Mouse (Mus musculus): ENCODE data around the gene Ralgps1.
"Not testable (repeated sequence)": the region's sequence is repeated elsewhere in the genome, so short reads cannot be mapped to it uniquely, and the experiment has no call there.

Gene Ralgps1

DNA sequence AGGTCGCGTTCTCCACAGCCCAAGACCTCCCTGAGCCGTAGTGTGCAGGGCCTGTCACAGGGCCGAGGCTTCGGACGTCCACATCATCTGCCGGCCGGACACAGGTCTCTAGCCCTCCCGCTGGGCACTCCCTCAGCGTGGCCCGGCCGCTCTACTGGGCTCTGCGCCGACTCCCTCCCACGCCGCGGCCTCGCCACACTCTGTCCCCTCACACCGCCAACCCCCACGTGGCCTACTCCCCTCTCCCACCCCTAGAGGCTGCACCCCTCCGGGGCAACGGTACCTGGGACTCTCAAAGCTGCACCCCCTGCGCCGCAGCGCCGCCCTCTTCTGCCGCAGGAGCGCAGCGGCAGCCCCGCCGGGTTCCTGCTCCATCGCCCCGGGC, 241.2 kb downstream of the Ralgps1 start:
- DNase-seq, result no peak

DNA sequence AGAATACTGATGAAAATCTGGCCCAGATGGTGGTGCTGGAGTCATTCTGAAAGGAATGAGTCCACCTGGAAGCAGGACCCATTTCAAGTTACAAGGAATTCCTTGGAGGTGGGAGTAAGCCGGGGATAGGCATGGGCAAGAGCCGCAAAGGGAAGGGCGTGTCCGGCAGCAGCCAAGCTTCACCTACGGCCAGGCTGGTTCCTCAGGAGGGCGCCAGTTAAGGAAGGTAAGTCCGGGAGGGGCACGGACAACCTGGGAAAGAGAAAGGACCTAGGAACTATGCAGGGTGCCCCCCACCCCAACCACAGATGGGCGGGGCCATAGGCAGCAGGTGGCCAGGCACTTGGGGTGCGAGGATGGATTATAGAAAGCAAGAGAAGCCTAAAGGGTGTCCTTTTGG, 241.6 kb downstream of the Ralgps1 start:
- DNase-seq, result peak; percentile 8 to 35

DNA sequence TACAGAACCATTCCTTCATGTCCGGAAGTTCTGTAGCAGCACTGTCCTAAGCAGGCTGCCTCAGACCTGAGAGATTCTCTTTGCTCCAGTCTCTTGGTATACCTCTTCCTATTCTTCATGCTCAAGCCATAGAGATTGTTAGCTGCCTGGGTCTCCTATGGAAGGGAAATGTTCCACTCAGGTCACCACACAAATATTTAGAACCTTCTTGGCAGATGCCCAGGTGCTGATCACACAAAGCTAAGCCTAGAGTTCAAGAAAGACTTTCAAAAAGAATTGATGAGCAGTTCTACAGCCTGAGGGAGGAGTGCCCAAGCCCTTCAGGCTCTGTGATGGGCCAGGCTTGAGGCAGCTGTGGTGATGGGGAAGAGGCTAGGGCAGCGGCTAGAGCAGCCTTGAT, 242.3 kb downstream of the Ralgps1 start:
- no peak for DNase-seq

DNA sequence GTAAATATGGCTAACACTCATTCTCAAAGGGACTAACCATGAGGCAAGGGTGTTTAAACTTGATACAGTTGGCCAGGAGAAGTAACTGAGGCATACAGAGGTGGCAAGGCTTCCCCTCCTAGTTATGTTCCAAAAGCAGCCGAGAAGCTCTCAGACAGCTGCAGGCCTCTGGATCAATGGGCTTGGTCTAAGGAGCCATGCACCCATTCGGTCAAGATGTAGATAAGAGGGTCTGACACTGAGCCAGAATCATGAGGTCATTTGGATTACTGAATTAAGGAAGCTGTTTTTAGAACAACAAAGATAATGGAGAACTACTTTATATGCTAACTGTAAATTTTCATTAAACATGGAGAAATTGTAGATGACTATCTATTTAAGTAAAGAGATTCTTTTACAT, 244.0 kb downstream of the Ralgps1 start:
- no peak for DNase-seq

DNA sequence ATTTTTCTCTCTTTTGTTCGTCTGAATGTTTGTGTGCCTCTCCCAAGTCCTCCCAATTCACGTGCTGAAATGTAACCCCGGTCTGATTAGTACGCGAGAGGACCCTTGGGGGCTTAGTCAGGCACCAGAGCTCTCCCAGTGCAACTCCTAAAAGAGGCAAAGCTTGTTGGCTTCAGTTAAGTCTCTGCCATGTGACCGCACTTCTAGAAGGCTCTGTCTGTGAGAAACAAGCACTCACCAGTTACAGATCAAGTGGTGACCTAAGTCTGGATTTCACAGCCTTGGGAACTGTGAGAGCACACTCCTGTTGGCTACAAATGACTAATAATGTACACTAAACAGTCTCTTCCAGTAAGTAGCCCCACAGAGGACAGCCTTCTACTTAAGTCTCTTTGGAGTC, 248.4 kb downstream of the Ralgps1 start:
- no peak for DNase-seq

DNA sequence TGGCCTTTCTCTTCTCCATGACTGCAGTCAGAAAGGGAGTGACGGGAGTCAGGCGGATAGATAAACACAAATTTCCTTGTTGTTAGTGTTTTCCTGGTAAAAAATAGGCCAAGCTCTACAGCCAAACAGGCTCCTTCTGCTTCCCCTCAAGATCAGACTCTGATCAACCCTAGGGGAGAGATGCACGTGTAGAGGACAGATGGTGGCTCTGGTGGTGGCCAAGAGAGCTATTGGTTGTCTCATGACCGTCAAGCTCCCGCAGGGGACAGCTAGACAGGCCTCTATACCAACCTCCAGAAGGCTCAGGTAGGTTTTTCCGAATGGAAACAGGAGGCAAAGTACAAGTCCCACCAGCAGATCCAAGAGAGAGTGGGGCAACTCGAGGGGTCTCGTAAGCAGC, 270.8 kb downstream of the Ralgps1 start:
- no peak for DNase-seq

DNA sequence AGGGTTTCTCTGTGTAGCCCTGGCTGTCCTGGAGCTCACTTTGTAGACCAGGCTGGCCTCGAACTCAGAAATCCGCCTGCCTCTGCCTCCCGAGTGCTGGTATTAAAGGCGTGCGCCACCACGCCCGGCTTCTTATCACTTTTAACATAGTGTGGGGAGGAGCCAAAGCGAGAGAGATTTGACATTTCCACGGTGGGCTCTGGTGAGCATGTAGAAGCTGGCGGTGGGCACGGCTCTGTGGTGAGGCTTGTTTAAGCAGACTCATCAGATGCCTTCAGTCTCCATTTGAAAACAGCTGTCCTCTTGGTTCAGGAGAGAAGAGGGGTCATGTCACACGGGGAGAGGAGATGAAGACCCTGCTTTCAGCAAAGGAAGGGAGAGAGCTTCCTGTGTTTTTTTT, 274.0 kb downstream of the Ralgps1 start:
- not testable (repeated sequence) for DNase-seq

DNA sequence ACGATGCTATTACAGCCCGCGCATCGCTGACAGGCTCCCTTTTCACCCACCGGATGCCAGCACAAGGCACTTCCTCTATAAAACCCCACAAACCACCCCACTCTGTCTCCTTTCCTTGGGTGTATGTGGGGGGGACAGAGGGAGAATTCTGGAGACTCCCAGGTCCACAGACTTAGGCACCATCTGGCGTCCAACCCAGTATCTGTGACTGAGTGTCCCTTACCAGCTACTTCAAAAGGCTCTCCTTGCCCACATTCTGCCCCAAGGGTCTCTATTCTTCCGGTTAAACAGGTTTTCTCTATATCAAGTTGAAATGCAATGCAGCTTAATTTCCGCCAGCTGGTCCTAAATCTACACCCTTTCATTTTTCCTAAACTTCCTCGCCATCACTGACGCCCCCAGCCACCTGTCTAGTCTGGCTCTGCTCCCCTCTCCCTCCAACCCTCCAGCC, 276.0 kb downstream of the Ralgps1 start:
- DNase-seq, result no peak

DNA sequence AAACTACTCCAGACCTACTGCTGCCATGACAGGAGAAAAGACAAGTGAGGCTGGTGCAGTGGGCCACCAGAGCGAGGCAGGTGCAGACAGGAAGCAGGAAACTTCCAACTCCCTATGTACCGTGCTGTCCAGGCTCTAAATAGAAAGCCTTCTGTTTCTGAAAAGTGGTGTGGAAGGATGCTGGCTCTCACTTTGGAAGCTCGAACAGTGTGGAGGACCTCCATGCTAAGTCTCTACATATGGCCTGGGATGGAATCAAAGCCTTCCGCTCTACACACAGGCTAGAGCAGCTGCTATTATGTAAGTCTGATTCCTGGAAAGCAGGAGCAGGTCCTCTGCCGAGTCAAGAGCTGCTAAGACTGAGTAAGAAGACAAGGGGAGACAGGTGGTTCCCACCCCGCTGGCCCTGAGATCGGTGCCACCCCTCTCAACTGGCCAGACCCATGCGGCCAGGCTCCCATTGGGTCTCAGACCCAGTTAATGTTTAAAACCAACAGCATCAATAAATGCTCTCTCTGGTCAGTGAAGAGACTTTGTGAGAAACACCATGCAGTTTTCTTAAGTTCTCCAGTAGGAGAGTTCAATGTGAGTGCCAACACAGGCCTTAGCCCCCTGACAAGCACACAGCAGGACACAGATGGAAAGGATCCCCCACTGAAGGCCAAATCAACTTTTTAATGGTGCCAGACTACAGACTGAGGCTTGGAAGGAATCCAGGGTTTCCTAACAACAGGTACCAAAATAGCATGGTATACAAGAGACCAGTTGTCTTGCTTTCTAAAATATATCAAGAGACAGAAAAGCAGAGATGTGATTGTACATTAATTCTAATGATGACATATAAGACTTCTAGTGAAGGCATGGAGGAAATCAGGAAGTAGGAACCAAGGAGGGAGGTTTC, 280.4 kb downstream of the Ralgps1 start:
- DNase-seq, result no peak

DNA sequence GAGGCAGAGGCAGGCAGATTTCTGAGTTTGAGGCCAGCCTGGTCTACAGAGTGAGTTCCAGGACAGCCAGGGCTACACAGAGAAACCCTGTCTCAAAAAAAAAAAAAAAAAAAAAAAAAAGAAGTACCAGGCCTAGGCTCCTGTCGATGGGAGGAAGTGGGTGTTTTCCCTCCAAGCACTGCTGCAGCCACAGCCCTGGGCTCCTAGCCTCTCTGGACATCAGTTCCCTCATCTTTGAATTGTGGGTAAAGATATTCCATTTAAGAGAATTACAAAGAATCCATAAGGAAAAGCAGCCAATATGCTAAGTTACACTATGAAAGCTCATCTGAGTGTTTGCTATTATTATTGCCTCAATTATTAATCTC, 281.3 kb downstream of the Ralgps1 start:
- DNase-seq, result not testable (repeated sequence)

DNA sequence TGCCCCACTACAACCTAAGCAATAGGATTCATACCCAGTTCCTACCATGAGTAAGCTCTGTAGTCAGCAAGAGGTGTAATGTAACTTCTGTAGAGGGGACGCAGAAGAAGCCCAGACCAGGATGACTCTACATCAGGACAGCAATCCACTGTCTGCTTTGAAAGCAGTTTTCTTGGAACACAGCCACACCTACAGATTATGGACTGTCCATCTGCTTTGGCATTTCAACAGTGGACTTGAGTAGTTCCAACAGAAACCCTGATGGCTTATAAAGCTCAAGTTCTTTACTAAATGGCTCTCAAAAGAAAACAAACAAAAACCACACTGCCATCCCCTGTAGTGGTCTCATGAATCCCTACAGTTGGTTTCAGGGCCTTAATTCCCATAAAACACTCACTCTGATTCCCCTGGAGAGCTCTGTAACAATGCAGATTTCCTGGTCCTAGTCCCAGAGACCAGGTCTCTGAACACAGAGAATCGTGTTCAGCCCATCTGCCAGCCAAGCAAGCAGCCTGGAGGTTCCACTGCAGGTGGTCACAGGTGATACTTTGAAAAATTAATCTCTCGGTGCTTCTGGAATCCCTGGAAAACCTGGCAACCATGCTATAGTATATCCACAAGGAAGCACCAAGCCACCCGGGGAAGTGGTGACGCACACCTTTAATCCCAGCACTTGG, 281.8 kb downstream of the Ralgps1 start:
- no peak for DNase-seq

DNA sequence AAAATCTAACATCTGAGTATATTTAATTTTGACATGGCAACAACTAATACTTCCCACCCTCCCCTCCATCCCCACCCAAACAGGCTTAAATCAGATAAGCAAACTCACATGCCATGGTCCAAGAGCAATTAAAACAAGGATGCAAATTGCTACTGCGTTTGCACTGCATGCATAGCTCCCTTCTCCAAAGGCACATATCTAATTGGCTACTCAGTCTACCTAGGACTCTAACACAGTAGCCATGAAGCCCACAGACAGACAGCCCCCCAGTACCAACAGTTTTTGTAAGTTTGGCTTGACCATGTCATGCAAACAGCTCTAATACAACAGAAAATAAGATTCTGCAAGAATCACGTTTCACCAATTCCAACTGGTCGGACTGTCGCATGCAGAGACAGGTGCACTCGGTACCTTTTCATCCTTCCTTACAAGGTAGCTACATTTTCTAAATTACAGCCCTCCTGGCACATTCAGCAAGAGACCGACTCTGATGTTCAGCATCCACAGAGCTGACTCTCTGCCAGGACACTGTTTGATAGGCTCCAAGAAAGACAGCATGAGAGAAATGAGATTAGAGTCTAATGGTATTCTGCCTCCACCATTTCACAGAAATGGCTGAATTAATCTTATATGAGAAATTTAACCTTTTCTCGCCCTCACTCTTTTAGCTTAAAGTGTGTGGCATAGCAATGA, 284.5 kb downstream of the Ralgps1 start:
- no peak for DNase-seq

DNA sequence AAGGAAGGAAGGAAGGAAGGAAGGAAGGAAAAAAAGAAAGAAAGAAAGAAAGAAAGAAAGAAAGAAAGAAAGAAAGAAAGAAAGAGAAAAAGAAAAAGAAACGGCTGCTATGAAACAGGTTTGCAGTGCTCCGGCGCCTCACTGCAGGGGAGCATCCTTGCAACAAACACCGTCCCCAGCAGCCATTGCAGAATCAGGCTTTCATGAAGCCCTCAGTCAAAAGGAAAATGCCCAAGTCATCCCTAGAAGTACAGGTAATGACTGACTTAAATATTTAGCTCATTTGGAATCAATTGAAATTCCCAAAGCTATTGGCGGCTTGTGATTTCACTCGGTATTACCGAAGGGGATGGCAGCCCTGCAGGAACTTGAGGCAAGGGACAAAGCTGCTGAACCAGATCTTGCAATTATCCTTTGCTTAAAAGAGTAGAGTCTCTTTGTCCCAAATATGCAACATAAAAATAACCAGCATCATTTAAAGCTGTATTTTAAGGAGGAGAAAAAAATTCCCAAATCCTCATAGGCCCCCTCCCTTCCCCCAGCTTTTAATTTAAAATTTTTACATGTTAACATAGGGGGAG, 285.2 kb downstream of the Ralgps1 start:
- no peak for DNase-seq

DNA sequence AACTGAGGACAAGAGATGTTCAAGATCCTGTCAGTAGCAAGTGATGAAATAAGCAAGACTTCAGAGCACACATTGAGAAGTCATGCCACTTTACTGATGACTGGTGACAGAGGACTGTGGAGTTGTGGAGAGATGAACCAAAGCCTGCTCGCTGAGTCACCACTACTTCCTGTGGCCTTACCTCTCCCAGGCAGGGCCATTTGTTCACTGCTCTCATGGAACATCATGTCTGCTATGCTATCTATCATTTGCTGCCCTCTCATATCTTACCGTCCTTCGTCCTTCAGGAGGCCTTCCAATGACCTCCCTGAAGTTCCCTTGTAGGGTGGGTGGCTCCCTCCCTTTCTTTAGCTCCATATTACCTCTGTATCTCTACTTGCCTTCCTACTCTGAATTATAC, 287.1 kb downstream of the Ralgps1 start:
- no peak for DNase-seq

Data from thymus, adult 18-20 months (tissue).